Mouse (Mus musculus): ENCODE measurements around the gene Pced1b.

Gene Pced1b

DNA sequence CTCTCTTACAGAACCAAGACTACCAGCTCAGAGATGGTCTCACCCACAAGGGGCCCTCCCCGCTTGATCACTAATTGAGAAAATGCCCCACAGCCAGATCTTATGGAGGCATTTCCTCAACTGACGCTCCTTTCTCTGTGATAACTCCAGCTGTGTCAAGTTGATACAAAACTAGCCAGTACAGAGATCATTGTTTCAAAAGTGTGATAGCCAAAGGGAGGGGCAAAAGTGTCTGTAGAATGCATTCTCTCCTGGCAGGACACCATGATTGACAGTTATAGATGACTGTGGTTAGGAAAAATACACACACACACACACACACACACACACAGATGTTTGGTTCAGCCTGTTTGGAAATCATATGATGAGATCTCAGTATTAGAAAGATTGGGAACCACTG is 150.9 kb downstream of the Pced1b start:
- DNase-seq (ENCODE audit: low read depth, low spot score) = no peak

DNA sequence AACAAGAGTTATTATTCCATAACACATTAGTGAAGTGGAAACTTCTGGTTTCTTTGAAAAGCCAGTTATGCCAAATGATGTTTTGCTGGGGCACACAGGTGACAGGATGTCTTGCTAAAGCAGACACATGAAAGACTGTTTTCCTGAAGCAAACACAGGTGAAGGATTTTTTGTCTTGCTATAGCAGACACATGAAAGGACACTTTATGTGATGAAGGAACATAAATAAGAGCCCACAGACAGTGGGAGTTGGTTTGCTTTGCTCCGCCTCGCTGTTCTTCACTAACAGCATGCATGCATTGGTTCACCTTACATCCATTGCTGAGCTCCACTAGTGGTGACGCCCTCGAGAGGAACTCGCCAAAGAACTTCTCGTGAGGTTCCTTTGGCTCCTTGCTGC is 154.0 kb downstream of the Pced1b start:
- DNase-seq (ENCODE audit: low read depth, low spot score) = no peak

DNA sequence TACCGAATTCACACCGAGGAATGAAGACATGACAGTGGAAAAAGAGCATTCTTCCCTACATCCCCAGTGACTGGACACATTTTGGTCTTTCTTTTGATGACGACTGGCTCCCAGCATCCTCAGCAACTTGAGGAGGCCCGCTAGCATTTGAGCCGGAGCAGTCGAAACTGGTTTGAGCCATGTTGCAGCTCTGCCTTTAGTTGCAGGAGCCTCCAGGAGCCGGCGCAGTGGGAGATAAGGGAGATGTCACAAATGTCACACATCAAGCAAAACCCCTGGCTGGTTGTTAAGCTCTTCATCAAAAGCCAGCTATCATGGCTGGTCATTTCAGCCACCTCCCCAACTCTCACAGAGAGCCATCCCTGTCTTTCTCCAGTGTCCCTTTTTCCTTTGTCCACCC is 157.6 kb downstream of the Pced1b start:
- DNase-seq (ENCODE audit: low read depth, low spot score) = no peak

DNA sequence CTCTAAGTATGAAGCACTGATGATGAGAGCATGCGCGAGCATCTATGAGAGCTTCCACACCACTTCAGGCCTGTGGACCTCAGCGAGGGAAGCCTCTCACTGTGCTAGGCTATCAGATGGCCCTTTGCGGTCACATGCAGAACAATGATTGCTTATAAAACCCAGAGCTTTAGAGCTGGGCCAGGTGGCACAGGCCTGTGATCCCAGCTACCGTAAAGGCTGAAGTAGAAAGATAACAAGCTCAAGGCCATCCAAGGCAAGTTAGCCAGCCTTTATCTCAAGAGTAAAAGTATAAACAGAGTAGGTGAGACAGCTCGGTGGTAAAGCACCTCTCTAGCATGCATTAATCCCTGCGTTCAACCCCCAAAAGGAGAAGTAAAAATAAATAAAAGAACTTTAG is 158.1 kb downstream of the Pced1b start:
- DNase-seq (ENCODE audit: low read depth, low spot score) = no peak

DNA sequence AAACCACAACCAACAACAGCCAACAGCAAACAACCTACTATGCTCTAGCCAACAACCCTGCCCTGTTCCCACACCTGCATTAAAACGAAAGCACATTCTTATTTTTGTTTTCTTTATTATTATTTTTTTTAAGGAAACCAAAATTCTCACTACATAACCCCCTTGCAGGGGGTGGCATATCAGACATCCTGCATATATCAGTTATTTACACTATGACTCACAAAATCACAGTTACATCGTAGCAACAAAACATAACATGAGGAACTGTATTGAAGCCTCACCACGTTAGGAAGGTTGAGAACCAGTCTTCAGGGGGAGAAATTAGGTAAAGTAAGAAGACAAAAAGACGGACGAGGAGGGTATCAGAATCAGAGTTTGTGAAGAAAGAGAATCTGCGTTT is 159.2 kb downstream of the Pced1b start:
- DNase-seq (ENCODE audit: low read depth, low spot score) = no peak

DNA sequence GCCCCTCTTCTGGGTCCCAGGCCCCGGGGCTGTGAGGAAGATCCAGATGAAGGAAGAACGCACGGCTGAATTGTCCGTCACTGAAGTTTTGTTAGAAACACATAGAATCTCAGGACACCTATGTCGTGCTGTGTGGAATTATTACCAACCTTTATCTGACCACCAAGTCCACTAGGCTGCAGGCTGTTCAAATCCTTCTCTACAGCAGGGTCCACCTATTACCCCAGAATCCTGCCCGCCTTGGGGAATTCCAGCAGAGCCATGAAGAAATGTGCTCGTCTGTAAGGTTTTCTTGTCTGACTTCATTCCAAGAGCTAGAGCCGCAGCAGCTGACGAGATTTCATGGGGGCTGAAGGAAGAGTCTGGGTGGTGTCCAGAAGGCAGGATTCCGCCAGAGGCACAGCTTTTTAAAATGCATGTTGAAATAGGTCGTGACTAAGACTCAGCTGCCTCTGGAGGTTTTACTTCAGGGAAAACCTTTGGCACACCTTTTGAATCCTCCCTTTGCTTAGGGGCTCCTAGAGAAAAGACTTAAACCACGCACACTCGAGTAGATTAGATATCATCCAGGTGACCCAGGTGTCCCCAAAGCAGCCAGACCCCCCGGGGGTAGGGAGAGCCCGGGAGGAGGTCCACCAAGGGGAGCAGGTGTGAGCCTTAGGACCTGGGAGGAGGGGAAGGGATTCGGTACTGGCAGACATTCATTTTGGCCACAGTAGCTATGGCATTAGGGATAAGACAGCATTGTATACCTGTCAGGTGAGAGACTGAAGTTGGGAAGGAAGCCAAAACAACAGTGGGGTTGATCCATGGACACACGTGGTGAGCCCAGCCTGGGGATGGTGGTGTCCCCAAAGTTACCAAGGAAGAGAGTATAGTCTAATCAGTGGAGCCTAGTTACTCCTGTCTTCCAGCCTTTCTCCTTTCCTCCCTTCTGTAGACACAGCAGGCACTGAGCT is 160.9 kb downstream of the Pced1b start:
- no peak for DNase-seq (ENCODE audit: low read depth, low spot score)

DNA sequence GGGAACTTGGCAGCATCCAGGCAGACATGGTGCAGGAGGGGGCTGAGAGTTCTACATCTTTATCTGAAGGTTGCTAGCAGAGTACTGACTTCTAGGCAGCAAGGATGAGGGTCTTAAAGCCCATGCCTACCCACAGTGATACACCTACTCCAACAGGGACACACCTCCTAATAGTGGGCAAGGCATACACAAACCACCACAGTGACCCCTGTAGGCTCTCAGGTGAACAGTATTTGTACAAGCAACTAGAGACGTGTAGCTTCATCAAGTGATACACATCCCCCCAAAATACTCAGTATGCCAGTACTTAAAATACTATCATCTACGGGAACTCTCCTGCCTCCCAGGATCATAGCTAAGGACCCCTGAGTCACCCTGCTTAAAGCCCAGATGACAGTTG is 164.2 kb downstream of the Pced1b start:
- peak; percentile 39 for DNase-seq (ENCODE audit: low read depth, low spot score)

DNA sequence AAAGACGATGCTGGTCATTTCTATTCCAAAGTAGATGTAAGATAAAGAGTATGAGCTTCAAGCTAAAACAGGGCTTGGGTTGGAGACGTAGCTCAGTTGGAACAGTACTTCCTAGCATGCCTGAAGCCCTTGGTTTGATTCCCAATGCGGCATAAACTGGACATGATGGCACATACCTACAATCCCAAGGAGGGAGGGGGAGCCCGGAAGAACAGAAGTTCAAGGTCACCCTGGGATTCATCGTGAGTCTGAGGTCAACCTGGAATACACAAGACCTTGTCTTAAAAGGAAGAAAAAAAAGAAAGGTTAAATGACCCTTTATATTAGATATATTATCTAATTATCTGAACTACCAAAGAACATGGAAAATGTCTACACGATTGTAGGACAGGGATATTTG is 164.8 kb downstream of the Pced1b start:
- DNase-seq (ENCODE audit: low read depth, low spot score) = no peak

DNA sequence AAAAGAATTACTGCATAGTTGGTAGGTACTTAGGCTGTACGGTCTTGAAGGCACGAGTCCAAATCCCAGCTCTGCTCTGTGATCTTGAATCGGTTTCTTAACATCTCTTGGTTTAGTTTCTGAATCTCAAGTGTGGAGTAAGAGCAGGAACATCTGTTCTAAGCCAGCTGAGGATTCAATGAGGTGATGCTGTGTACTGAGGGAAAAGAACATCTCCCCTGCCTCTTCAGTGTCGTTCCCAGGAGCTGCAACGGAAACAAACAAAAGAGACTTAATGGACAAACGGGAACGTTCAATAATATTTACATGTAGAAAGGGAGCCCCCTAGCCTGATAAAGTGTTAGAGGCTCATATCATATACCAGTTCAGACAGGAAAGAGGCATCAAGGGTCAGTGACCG is 165.4 kb downstream of the Pced1b start:
- DNase-seq (ENCODE audit: low read depth, low spot score) = no peak

DNA sequence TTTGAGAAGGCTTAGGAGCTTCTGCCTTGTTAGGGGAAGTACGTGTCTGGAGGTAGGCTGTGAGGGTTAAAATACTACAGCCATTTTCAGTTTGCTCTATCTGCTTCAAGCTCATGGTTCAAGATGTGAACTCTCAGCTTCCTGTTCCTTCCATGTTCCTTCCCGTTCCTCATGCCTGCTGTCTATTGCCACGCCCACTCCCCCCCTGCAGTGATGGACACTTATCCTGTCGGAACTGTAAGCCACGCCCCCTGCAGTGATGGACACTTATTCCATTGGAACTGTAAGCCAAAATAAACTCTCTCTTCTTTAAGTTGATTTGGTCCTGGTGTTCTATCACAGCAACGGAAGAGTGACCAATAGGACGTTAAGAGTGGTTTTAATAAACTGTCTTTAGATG is 166.0 kb downstream of the Pced1b start:
- DNase-seq (ENCODE audit: low read depth, low spot score) = no peak

DNA sequence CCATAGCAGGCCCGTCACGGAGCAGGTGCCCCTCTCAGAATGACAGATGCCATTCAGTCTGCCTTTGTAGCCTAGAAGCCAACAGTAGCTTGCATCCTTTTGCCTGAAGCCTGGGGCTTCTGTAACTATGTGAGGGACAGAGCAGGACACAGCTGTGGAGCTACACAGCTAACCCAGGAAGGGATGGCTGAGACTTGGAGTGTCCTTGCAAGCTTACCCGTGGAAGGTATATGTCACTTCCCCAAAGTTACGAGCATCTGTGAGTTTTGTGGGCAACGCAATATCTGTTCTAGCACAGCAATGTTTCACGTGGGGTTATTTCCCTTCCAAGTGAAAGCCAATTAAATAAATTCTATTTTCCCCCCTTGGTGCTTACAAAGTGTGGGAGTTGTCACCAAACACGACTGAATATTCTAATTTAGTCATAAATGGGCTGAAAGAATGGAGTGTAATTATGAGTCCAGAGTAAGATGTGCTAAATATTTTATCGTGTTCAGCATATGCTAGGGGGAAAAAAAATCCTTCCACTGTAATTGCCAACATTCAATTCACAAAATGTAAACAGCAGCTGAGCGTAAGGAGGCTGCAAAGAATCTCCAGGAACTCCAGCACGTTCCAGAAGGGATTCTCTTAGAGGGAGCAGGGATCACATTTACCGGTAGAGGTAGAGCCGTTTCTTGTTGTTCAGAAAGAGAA is 168.0 kb downstream of the Pced1b start:
- no peak for DNase-seq (ENCODE audit: low read depth, low spot score)

DNA sequence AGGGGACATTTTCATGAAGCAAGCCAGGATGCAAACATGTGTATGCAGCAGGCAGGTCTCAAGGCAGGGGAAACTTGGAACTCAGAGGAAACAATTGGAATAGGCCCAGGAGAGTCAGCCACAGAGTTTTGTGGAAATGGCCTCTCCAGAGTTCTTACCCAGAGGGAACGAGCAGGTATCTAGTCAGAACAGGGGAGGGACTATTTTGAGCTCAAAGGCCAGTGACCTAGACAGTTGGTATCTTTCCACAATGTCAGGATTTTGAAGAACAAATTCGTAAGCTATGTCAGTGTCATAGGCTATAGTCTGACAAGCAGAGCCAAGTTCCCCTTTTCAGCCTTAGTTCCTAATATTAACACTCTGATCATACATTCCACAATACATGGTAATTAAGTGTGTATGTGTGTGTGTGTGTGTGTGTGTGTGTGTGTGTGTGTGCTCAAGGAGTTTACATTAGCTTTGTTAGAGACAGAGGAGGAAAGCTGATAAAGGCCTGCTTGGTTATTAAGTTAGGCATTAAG is 168.6 kb downstream of the Pced1b start:
- no peak for DNase-seq (ENCODE audit: low read depth, low spot score)

DNA sequence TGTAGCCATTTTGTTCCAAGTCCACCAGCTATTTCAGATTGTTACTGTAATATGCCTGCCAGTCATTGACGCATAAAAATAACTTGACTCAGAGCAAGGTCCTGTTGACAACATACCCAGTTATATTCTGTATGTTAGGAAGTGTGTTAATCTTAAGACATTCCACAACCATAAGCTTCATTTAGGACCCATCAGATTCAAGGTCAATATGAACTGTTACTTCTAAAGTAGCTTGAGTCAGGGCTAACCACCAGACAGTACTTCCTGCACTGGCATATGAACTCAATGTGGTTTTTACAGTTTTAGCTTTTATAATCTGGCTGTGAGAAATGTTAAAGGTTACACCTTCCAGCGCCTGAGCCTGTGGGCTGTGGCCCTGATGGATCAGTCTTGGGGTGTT is 173.4 kb downstream of the Pced1b start:
- DNase-seq (ENCODE audit: low read depth, low spot score) = no peak

DNA sequence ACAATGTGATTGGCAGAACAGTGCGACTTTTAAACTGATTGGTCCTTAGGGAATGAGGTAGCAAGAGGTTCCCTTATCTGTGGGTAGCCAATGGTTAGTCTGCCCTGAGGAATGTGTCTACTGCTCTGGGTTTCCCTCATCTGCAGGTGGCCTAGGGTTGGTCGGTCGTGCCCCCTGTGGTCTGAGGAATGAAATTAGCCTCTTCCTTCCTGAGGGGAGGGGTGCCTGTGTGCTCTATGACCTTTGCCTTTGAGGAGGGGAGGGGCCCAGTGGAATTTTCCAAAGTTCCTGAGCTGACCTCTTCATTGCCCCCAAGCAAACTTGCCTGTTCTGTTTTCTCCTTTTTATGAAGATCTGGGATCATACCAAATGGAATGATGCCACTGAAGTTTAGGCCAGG is 174.6 kb downstream of the Pced1b start:
- no peak for DNase-seq (ENCODE audit: low read depth, low spot score)

DNA sequence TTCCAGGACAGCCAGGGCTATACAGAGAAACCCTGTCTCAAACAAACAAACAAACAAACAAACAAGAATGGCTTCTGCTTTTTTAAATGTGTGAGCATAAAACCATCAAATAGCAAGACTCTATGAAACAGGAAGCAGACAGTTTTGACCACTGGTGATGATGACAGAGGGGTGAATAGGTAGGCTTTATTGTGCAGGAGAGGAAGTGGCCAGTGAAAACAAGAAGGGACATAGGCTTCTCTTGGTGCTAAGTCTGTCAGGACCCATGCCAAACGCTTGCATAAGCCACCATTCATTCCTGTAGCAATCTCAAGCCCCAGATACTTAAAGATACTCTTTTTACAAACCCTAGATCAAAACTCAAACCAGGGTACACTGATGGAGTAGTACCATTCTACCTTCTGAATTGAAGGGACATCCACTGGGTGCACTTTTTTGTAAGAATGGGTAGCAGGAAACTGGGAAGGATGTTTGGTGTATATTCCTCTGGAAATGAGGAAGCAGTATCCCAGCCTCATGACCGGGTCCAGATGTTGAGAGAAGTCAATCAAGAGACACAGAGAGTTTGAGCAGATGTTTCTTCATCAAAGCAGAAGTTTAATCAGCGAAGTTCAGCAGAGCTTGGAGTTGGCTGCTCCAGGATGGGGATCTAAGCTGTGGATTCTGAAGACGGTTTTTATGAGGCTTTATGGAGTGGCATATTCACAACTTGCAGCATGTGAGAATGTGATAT is 175.5 kb downstream of the Pced1b start:
- peak; percentile 21 for DNase-seq (ENCODE audit: low read depth, low spot score)

DNA sequence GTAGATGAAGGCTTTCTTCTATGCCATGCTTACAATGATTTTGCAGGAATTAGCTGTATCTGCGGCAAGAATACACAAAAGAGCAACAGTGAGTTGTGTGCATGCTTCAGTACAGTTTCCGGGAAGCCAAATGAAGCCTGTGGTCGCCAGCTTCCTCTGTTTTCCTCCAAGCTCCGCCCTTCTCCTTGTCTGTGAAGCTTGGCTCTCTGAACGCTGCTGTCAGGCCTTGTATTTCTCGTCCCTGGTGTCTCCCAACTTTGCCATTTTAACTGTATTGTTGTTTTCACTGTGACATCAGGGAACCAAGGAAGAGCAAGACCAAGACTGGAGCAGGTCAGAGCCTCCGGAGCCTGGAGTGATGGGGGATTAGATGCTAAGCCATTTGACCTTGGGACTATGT is 177.5 kb downstream of the Pced1b start:
- no peak for DNase-seq (ENCODE audit: low read depth, low spot score)

DNA sequence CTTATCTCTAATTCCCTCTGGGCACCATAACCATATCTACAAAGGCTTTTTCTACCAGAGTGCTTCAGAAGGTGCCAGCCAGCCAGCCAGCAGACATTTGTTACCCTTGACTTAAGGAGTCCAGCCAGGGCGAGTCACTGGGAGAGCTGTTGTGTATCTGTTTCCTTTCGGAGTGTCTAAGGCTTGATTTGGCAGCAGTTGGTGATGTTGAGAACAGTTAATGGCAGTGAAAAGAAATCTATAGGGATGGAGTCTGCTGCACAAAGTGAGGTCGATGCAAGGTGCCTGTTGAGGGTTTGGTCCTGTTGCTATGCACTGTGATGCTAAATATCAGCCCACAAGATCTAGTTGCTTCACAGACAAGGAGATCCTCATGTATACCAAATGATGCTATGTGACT is 178.1 kb downstream of the Pced1b start:
- no peak for DNase-seq (ENCODE audit: low read depth, low spot score)

DNA sequence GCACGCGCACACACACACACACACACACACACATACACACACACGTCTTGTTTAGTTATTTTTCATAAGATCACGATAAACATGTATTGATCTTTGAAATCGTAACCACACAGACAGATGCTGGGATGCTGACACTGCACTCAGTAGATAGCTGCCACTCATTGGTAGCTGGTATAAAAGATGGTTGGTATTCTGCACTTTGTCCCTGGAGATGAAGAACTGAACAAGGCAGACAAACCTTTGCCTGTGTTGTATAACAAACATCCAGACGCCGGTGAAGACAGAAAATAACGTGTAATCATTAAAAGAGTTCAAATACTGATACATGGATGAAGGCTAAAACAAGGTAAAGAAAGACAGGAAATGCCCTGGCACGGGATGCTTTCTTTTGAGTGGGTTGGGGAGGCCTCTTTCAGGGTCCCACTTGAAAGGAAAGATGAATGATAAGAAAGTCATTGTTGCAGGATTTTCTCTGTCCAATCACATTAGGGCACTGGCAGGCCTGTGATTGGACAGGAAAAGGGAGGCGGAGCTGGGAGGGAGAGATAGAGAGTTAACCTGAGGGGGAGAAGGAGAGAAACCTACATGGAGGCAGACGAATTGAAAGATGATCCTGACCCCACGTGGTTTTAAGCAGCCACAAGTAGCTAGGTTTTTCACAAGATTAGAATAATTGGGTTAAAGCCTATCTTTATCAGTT is 182.4 kb downstream of the Pced1b start:
- no peak for DNase-seq (ENCODE audit: low read depth, low spot score)

DNA sequence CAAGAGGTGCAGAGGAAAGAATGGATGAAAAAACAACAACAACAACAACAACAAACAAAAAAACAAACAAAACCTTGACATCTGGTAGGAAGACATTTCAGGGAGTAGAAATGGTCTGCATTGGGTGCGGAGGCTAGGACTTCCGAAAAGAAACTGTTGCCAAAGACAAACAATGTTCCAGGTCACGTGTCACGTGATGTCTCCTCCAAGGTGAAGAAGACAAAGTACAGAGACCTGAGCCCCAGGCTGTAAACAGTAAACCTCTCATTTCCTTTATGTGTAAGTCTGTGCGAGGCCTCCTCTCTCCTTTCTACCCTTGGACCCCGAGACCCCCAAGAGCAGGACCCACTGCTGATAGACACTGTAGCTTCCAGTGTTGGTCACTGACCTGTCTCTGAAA is 184.6 kb downstream of the Pced1b start:
- DNase-seq (ENCODE audit: low read depth, low spot score) = no peak

DNA sequence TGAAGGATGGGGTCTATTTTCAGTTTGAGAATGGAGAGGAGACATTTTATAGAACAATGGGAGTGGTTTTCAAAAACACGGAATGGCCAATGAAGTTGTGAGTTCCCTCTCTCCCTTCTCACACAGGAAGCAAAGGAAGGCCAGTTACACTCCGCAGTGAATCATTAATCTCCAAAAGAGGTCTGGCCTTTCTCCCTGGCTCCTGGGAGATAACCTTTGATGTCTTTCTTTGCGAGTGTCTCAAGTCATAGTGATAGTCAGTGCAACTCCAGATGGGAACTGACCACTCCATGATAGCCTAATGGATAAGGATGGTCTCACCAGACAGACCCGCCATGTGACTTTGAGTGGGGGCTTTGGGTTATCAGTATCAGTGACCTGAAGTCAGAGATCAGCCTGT is 185.3 kb downstream of the Pced1b start:
- no peak for DNase-seq (ENCODE audit: low read depth, low spot score)

All from A20 (cell line).